Mouse (Mus musculus) embryonic facial prominence, embryonic 11.5 days (tissue): ENCODE results near the gene Rpl15. TPM values are rescaled to one million over a fixed set of nuclear protein-coding genes. Genes with fewer than 3 reads are reported as not detected.

Experiments used
- ATAC-seq: fragments of 200-750 bp; cut with Nextera tagmentation; replicated peaks from 2 replicates; pipeline ENCODE4 v1.8.0; 2017; ENCODE audit warnings: low read depth; ENCODE audit not compliant: insufficient number of reproducible peaks, low FRiP score, low TSS enrichment
- DNase-seq: peaks from one replicate; pipeline ENCODE4 v3.0.0-alpha.2; 2015; ENCODE audit warnings: low spot score
- H3K27ac ChIP-seq: fragments of 300-500 bp; sonication (generic); replicated peaks from 2 replicates; pipeline ENCODE4 v1.5.1; 2014; ENCODE audit warnings: mild to moderate bottlenecking, low read depth, low read length, control low read depth
- H3K27me3 ChIP-seq: fragments of 300-500 bp; sonication (generic); 2 replicates; pipeline ENCODE4 v1.6.1; 2014; ENCODE audit warnings: mild to moderate bottlenecking, low read length, moderate library complexity, mixed read lengths; ENCODE audit not compliant: control insufficient read depth, insufficient read depth
- H3K36me3 ChIP-seq: fragments of 300-500 bp; sonication (generic); replicated peaks from 2 replicates; pipeline ENCODE4 v1.6.1; 2014; ENCODE audit warnings: low read depth, mild to moderate bottlenecking, low read length, moderate library complexity, mixed read lengths; ENCODE audit not compliant: control insufficient read depth, insufficient read depth
- H3K4me1 ChIP-seq: fragments of 300-500 bp; sonication (generic); 2 replicates; pipeline ENCODE4 v1.6.1; 2014; ENCODE audit warnings: low read length, mixed read lengths; ENCODE audit not compliant: control insufficient read depth, insufficient read depth
- H3K4me2 ChIP-seq: fragments of 300-500 bp; sonication (generic); 2 replicates; pipeline ENCODE4 v1.6.1; 2014; ENCODE audit warnings: low read depth, mild to moderate bottlenecking, control low read depth, low read length, moderate library complexity
- H3K4me3 ChIP-seq: fragments of 300-500 bp; sonication (generic); 2 replicates; pipeline ENCODE4 v1.5.1; 2014; ENCODE audit warnings: low read depth, low read length, control low read depth
- H3K9ac ChIP-seq: fragments of 300-500 bp; sonication (generic); replicated peaks from 2 replicates; pipeline ENCODE4 v1.6.1; 2014; ENCODE audit warnings: mild to moderate bottlenecking, control low read depth, low read length
- H3K9me3 ChIP-seq: fragments of 300-500 bp; sonication (generic); replicated peaks from 2 replicates; pipeline ENCODE4 v1.6.1; 2016; ENCODE audit warnings: mild to moderate bottlenecking, low read length, inconsistent platforms, mixed read lengths; ENCODE audit not compliant: control insufficient read depth
- WGBS: fragments of 180-500 bp; shearing (Covaris S2); extraction: QIAGEN DNeasy Blood & Tissue Kit; methylation state at CpG from one replicate; pipeline ENCODE4 v1.1.7; 2014; 5-methylcytosine and 5-hydroxymethylcytosine counted together
- polyA plus RNA-seq: library from polyadenylated mRNA; unstranded; fragments of >200 nt; fragmentation: Nextera tagmentation; extraction: Ambion mirVana; gene quantifications from 2 replicates; pipeline ENCODE4 v1.2.1, GENCODE M21; 2014

Rpl15 gene
- polyA plus RNA-seq: 469 and 514 TPM in 2 replicates

GRCm38 (mm10) chr14:18270529-18271441 is at the start of gene Rpl15, which contains the start of gene Nkiras1:
Rpl15 (minus strand) TSS chr14:18271391.
Nkiras1 (plus strand) TSS chr14:18271136.
- WGBS: under 1% methylated on average over 77 of the region's 78 CpGs
- Histone ChIP-seq H3K4me1 (no peaks in the 10 kb centered on the region), H3K27ac (peak within 1 kb of the TSS; percentile 48), H3K9me3 (no peaks in the 10 kb centered on the region), H3K4me2 (peak within 1 kb of the TSS; percentile 67), H3K9ac (peak within 1 kb of the TSS; percentile 97), H3K36me3 (peaks cover 6% of the 10 kb centered on the region; the same call in 1 of the 2 replicates), H3K27me3 (no peaks in the 10 kb centered on the region), H3K4me3 (peak within 1 kb of the TSS; percentile 87)
- peak; percentile 98 for DNase-seq
- peak; percentile 100 for ATAC-seq

GRCm38 (mm10) chr14:18317457-18318411 is 46.5 kb upstream of the Rpl15 start:
- H3K9ac ChIP-seq: no peak overlapping the region
- no peaks in the 10 kb centered on the region for H3K27me3 ChIP-seq
- H3K4me2 ChIP-seq: no peak overlapping the region
- H3K27ac ChIP-seq: no peak overlapping the region
- ATAC-seq (no peak), DNase-seq (no peak)
- no peaks in the 10 kb centered on the region for H3K36me3 ChIP-seq
- no peaks in the 10 kb centered on the region for H3K4me1 ChIP-seq
- H3K9me3 ChIP-seq: no peaks in the 10 kb centered on the region
- no peak overlapping the region for H3K4me3 ChIP-seq
- 88% methylated on average over 11 of the region's 11 CpGs for WGBS

- Histone ChIP-seq H3K9me3 (no peaks in the 10 kb centered on the region), H3K36me3 (no peaks in the 10 kb centered on the region), H3K4me1 (no peaks in the 10 kb centered on the region), H3K9ac (no peak overlapping the region), H3K27ac (no peak overlapping the region), H3K27me3 (no peaks in the 10 kb centered on the region), H3K4me3 (no peak overlapping the region), H3K4me2 (no peak overlapping the region)
- no peak for DNase-seq
- 94% methylated on average over 5 of the region's 5 CpGs for WGBS
- no peak for ATAC-seq
Observed at GRCm38 (mm10) chr14:18304165-18304564, 33.0 kb upstream of the Rpl15 start.

- no peaks in the 10 kb centered on the region for H3K36me3 ChIP-seq
- no peaks in the 10 kb centered on the region for H3K27me3 ChIP-seq
- ATAC-seq (no peak), DNase-seq (no peak)
- WGBS: 85% methylated on average over 4 of the region's 4 CpGs
- no peaks in the 10 kb centered on the region for H3K9me3 ChIP-seq
- H3K9ac ChIP-seq: no peak overlapping the region
- H3K4me2 ChIP-seq: no peak overlapping the region
- H3K4me3 ChIP-seq: no peak overlapping the region
- no peak overlapping the region for H3K27ac ChIP-seq
- H3K4me1 ChIP-seq: no peaks in the 10 kb centered on the region
Observed at GRCm38 (mm10) chr14:18303262-18303661, 32.1 kb upstream of the Rpl15 start.

DNA sequence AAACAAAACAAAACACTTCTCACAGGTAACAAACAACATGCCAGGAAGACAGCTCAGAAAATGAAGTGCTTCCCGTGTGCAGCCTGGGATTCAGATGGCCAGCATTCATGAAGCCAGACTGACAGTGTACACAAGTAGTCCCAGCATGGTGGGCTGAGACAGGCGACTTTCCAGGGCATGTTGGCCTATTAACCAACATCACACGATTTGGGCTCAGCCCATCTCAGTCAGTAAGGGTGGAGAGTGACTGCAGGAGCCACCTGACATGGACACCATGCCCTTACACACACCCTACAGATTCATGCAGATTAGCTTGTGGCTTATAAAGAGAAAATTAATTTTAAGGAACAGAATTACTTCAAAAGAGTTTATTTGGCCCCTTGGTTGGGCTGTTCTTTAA is 31.6 kb upstream of the Rpl15 start:
- no peak overlapping the region for H3K4me3 ChIP-seq
- H3K4me2 ChIP-seq: no peak overlapping the region
- DNase-seq (no peak), ATAC-seq (no peak)
- H3K9ac ChIP-seq: no peak overlapping the region
- no peaks in the 10 kb centered on the region for H3K9me3 ChIP-seq
- H3K27ac ChIP-seq: no peak overlapping the region
- H3K27me3 ChIP-seq: no peaks in the 10 kb centered on the region
- H3K4me1 ChIP-seq: no peaks in the 10 kb centered on the region
- H3K36me3 ChIP-seq: no peaks in the 10 kb centered on the region
- WGBS: 80% methylated on average over 3 of the region's 3 CpGs

- ATAC-seq: no peak
- 77% methylated on average over 3 of the region's 3 CpGs for WGBS
- no peaks in the 10 kb centered on the region for H3K4me1 ChIP-seq
Observed at GRCm38 (mm10) chr14:18301591-18301990, 30.4 kb upstream of the Rpl15 start.

DNA sequence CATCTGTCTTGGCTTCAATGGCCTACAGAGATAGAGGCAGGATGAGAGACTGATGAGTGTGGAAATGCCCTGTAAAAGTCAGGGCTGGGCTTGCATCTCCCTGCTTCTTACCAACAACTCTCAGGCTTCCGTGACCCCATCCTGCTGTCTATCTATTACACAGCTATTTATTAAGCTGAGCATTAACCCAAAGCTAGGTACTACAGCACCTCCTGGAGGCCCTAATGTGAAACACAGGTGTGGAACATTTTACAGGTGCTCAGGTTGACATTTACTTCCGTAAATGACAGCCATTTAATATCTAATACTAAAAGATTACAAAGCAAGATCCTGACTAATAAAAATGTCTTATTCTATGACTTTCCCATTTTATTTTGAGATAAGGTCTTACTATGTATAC is 29.5 kb upstream of the Rpl15 start:
- H3K4me2 ChIP-seq: no peak overlapping the region
- DNase-seq (no peak), ATAC-seq (no peak)
- 92% methylated on average over 2 of the region's 2 CpGs for WGBS
- no peak overlapping the region for H3K9ac ChIP-seq
- no peaks in the 10 kb centered on the region for H3K9me3 ChIP-seq
- no peak overlapping the region for H3K27ac ChIP-seq
- H3K27me3 ChIP-seq: no peaks in the 10 kb centered on the region
- no peak overlapping the region for H3K4me3 ChIP-seq
- no peaks in the 10 kb centered on the region for H3K4me1 ChIP-seq
- no peaks in the 10 kb centered on the region for H3K36me3 ChIP-seq

More at GRCm38 (mm10) chr14:18301591-18301990, 30.4 kb upstream of the Rpl15 start:
- Histone ChIP-seq H3K36me3 (no peaks in the 10 kb centered on the region), H3K4me3 (no peak overlapping the region), H3K9ac (no peak overlapping the region), H3K27me3 (no peaks in the 10 kb centered on the region), H3K9me3 (no peaks in the 10 kb centered on the region), H3K4me2 (no peak overlapping the region), H3K27ac (no peak overlapping the region)
- no peak for DNase-seq
